Mouse (Mus musculus) liver, embryonic 12.5 days (tissue): ENCODE measurements at regions not wholly inside any gene's neighbourhood (a gene's known extent, or its start where the extent isn't known, plus 50 kb on each side); places are given as distances from the start of the nearest gene placed in this dataset.
A peak's percentile ranks its signal among the peaks of the same experiment; 100 is the strongest.

Experiments used
- ATAC-seq: fragments of 200-750 bp; cut with Nextera tagmentation; 2 replicates; pipeline ENCODE4 v1.8.0; 2017; ENCODE audit warnings: moderate number of reproducible peaks, mild to moderate bottlenecking, moderate library complexity
- H3K27ac ChIP-seq: fragments of 300-500 bp; sonication (generic); 2 replicates; pipeline ENCODE4 v1.5.1; 2016; ENCODE audit warnings: mild to moderate bottlenecking
- H3K27me3 ChIP-seq: fragments of 300-500 bp; sonication (generic); replicated peaks from 2 replicates; pipeline ENCODE4 v1.6.1; 2016; ENCODE audit warnings: mild to moderate bottlenecking, moderate library complexity
- H3K36me3 ChIP-seq: fragments of 300-500 bp; sonication (generic); 2 replicates; pipeline ENCODE4 v1.6.1; 2016; ENCODE audit warnings: mild to moderate bottlenecking, moderate library complexity
- H3K4me1 ChIP-seq: fragments of 300-500 bp; sonication (generic); 2 replicates; pipeline ENCODE4 v1.6.1; 2016
- H3K4me2 ChIP-seq: fragments of 300-500 bp; sonication (generic); 2 replicates; pipeline ENCODE4 v1.6.1; 2016; ENCODE audit warnings: mild to moderate bottlenecking, moderate library complexity
- H3K4me3 ChIP-seq: fragments of 300-500 bp; sonication (generic); 2 replicates; pipeline ENCODE4 v1.5.1; 2016; ENCODE audit warnings: mild to moderate bottlenecking, moderate library complexity
- H3K9ac ChIP-seq: fragments of 300-500 bp; sonication (generic); 2 replicates; pipeline ENCODE4 v1.6.1; 2016; ENCODE audit warnings: mild to moderate bottlenecking, moderate library complexity
- H3K9me3 ChIP-seq: fragments of 300-500 bp; sonication (generic); replicated peaks from 2 replicates; pipeline ENCODE4 v1.6.1; 2016; ENCODE audit warnings: mild to moderate bottlenecking, moderate library complexity
- WGBS: fragments of 180-500 bp; shearing (Covaris S2); methylation state at CpG from one replicate; pipeline ENCODE4 v1.1.7; 2016; ENCODE audit not compliant: insufficient replicate concordance; 5-methylcytosine and 5-hydroxymethylcytosine counted together

DNA sequence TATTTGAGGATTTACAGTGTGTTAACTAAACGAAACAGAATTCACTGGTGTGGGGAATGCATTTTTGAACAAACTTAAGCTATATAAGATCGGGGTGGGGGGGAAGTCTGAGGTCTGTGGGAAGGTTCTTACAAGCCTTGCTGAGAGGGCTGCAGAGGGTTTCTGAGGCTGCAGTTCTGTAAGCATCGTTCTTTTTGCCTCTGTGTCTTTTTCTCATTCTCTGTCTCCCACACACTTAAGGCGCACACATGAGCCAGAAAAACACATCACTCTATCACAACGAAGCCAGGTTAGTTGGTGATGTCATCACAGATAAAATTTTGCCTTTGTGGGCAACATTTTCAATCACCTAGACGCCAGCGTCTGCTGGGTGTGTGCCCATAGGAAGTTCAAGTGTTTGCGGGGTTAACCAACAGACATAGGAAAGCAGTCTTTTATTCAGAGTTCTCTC is 274.9 kb downstream of the Ptprc start:
- H3K27ac ChIP-seq, result 0 out of 2 replicates have a peak overlapping the region, but pooled peaks have one; percentile 36
- H3K36me3 ChIP-seq, result no peaks in the 10 kb centered on the region
- H3K9me3 ChIP-seq, result no peaks in the 10 kb centered on the region
- peak overlapping the region; percentile 82 for H3K4me2 ChIP-seq
- 9% methylated on average over 8 of the region's 8 CpGs for WGBS
- peak; percentile 22; the same call in 1 of the 2 replicates for ATAC-seq
- peak overlapping the region; percentile 57 for H3K9ac ChIP-seq
- H3K4me3 ChIP-seq, result peak overlapping the region; percentile 62
- no peaks in the 10 kb centered on the region for H3K27me3 ChIP-seq
- peaks cover 21% of the 10 kb centered on the region for H3K4me1 ChIP-seq

GRCm38 (mm10) chr1:137899916-137900601 is 275.4 kb downstream of the Ptprc start:
- H3K27me3 ChIP-seq, result no peaks in the 10 kb centered on the region
- H3K9ac ChIP-seq, result peak overlapping the region; percentile 57
- H3K4me2 ChIP-seq, result peak overlapping the region; percentile 82
- 9% methylated on average over 14 of the region's 14 CpGs for WGBS
- peaks cover 18% of the 10 kb centered on the region for H3K4me1 ChIP-seq
- H3K4me3 ChIP-seq, result peak overlapping the region; percentile 62
- no peaks in the 10 kb centered on the region for H3K36me3 ChIP-seq
- H3K27ac ChIP-seq, result 0 out of 2 replicates have a peak overlapping the region, but pooled peaks have one; percentile 36
- H3K9me3 ChIP-seq, result no peaks in the 10 kb centered on the region
- ATAC-seq, result peak; percentile 38; the same call in 1 of the 2 replicates

DNA sequence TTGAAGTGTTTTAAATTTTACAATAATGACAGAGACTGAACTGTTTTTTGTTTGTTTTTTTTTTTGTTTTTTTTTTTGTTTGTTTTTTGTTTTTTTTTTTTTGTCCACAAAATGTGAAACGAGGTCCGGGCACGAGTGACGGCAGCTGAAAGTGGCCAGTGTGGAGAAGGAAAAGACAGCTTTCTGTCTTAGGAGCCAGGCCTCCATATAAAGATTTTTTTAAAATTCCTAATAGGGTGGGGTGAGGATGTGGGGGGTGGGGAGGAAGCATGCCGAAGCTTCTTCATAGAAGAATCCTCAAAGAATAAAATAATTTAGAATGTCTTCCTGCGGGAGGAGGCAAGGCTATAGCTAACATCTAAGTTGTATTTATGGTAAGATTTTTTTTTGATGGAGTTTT is 276.2 kb downstream of the Ptprc start:
- no peaks in the 10 kb centered on the region for H3K9me3 ChIP-seq
- 19% methylated on average over 6 of the region's 6 CpGs for WGBS
- H3K36me3 ChIP-seq, result no peaks in the 10 kb centered on the region
- no peaks in the 10 kb centered on the region for H3K27me3 ChIP-seq
- H3K4me1 ChIP-seq, result peaks cover 18% of the 10 kb centered on the region
- H3K9ac ChIP-seq, result peak overlapping the region; percentile 66
- peak overlapping the region; percentile 82 for H3K4me2 ChIP-seq
- no peak overlapping the region; the same call in 1 of the 2 replicates for H3K27ac ChIP-seq
- H3K4me3 ChIP-seq, result peak overlapping the region; percentile 62
- ATAC-seq, result no peak

DNA sequence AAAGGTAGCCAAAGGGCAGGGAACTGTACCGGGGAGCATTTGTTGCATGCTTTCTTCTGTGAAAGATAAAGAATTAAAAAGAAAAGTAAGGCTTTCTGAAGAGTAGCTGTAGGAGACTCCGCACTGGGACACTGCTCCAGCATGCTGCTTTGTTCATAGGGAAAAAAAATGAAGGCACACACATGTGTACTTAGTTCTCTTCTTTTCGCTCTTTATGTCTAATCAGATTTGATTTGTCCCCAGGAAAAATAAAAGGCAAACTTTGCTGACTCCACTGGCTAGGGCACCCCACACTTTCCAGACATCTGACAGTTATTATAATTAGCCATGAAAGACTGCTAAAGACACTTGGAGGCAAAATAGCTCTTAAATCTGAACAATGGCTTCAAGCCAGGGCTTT is 276.6 kb downstream of the Ptprc start:
- peak; percentile 40 for ATAC-seq
- Histone ChIP-seq H3K9ac (peak overlapping the region; percentile 66), H3K4me1 (peaks cover 18% of the 10 kb centered on the region), H3K9me3 (no peaks in the 10 kb centered on the region), H3K27ac (peak overlapping the region; percentile 76), H3K4me3 (peak overlapping the region; percentile 62), H3K27me3 (no peaks in the 10 kb centered on the region), H3K36me3 (no peaks in the 10 kb centered on the region), H3K4me2 (peak overlapping the region; percentile 82)
- WGBS, result 9% methylated on average over 3 of the region's 3 CpGs

- under 1% methylated on average over 11 of the region's 11 CpGs for WGBS
- Histone ChIP-seq H3K9me3 (no peaks in the 10 kb centered on the region), H3K27me3 (no peaks in the 10 kb centered on the region), H3K4me2 (peak overlapping the region; percentile 82), H3K4me3 (peak overlapping the region; percentile 62), H3K4me1 (peaks cover 18% of the 10 kb centered on the region), H3K27ac (peak overlapping the region; percentile 76), H3K9ac (peak overlapping the region; percentile 66), H3K36me3 (no peaks in the 10 kb centered on the region)
- ATAC-seq, result peak; percentile 96
Observed at GRCm38 (mm10) chr1:137898397-137898796, 277.1 kb downstream of the Ptprc start.

GRCm38 (mm10) chr1:137881656-137882055 is 293.9 kb downstream of the Ptprc start:
- no peaks in the 10 kb centered on the region for H3K27me3 ChIP-seq
- no peaks in the 10 kb centered on the region for H3K4me1 ChIP-seq
- 39% methylated on average over 3 of the region's 3 CpGs for WGBS
- no peak overlapping the region for H3K9ac ChIP-seq
- H3K9me3 ChIP-seq, result no peaks in the 10 kb centered on the region
- no peaks in the 10 kb centered on the region for H3K36me3 ChIP-seq
- no peak overlapping the region for H3K27ac ChIP-seq
- ATAC-seq, result no peak
- no peak overlapping the region for H3K4me2 ChIP-seq
- no peak overlapping the region for H3K4me3 ChIP-seq

DNA sequence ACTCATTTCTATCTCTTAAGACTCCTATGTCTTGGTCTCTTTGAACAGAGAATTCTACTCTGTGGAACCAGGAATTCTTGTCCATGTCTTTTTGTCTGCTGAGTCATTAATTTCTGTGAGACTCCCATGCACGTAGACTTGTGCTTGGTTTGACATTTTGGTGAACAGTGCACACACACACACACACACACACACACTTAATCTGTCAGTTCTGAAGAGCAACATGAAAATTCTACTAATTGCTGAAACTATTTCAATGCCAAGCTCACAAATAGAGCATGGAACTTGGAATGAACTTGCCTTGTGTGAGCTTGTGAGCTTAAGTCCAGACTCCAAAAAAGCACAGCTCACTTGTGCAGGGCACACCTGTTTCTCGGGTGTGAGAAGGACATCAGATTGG is 301.1 kb downstream of the Ptprc start:
- 42% methylated on average over 2 of the region's 2 CpGs for WGBS
- H3K27ac ChIP-seq, result no peak overlapping the region
- no peaks in the 10 kb centered on the region for H3K36me3 ChIP-seq
- no peaks in the 10 kb centered on the region for H3K27me3 ChIP-seq
- H3K9ac ChIP-seq, result no peak overlapping the region
- H3K4me1 ChIP-seq, result no peaks in the 10 kb centered on the region
- no peaks in the 10 kb centered on the region for H3K9me3 ChIP-seq
- ATAC-seq, result no peak
- H3K4me2 ChIP-seq, result no peak overlapping the region
- no peak overlapping the region for H3K4me3 ChIP-seq

DNA sequence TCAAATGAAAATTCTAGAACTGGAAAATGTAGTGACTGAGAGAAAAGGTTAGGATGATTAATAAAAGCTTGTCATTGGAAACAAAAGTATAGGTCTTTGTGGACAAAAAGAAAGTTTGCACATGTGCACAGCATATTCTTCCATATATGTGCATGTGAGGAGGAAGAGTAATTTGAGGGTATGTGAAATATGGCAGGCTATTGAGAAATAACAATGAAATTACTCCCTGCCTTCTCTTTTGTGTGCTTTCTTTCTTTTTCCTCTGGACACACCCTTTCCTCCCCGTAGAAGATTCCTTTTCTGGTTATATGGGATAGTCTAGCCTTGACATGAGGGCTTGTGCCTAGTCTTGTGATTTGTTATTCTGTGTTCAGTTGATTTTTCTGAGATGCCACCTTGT is 301.9 kb downstream of the Ptprc start:
- no peaks in the 10 kb centered on the region for H3K36me3 ChIP-seq
- no peak overlapping the region for H3K4me2 ChIP-seq
- H3K9me3 ChIP-seq, result no peaks in the 10 kb centered on the region
- 40% methylated on average over 1 of the region's 1 CpGs for WGBS
- H3K27ac ChIP-seq, result no peak overlapping the region
- no peak overlapping the region for H3K9ac ChIP-seq
- H3K4me1 ChIP-seq, result no peaks in the 10 kb centered on the region
- H3K4me3 ChIP-seq, result no peak overlapping the region
- no peak for ATAC-seq
- H3K27me3 ChIP-seq, result no peaks in the 10 kb centered on the region

- Histone ChIP-seq H3K27ac (no peak overlapping the region), H3K9ac (no peak overlapping the region), H3K4me2 (no peak overlapping the region), H3K4me1 (no peaks in the 10 kb centered on the region), H3K36me3 (no peaks in the 10 kb centered on the region), H3K9me3 (no peaks in the 10 kb centered on the region), H3K27me3 (no peaks in the 10 kb centered on the region), H3K4me3 (no peak overlapping the region)
- no peak for ATAC-seq
- WGBS, result 40% methylated on average over 1 of the region's 1 CpGs
Observed at GRCm38 (mm10) chr1:137865030-137865429, 310.5 kb downstream of the Ptprc start.

GRCm38 (mm10) chr1:137863506-137863905 is 312.0 kb downstream of the Ptprc start:
- no peak overlapping the region for H3K4me3 ChIP-seq
- H3K36me3 ChIP-seq, result no peaks in the 10 kb centered on the region
- no peak for ATAC-seq
- no peak overlapping the region for H3K9ac ChIP-seq
- no peaks in the 10 kb centered on the region for H3K9me3 ChIP-seq
- H3K4me1 ChIP-seq, result no peaks in the 10 kb centered on the region
- 74% methylated on average over 7 of the region's 7 CpGs for WGBS
- no peaks in the 10 kb centered on the region for H3K27me3 ChIP-seq
- H3K4me2 ChIP-seq, result no peak overlapping the region
- no peak overlapping the region for H3K27ac ChIP-seq

DNA sequence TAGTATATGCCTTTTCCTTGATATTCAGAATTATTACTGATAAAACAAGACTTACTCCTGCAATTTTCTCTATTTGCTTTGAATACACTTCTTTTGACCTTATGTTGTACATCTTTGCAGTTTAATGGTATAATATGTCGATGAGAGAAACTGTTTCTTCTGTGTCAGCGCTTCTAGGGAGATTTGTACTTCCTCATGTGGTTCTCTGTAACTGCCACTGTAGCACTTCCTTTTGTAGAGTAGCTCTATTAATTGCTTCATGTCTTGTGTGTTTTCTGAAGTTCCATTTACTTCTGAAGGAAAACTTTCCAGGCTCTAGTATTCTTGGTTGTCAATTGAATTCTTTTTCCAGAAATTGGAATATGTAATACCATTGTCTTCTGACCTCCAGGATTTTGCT is 323.2 kb downstream of the Ptprc start:
- no peak overlapping the region for H3K4me2 ChIP-seq
- WGBS, result 38% methylated on average over 2 of the region's 2 CpGs

DNA sequence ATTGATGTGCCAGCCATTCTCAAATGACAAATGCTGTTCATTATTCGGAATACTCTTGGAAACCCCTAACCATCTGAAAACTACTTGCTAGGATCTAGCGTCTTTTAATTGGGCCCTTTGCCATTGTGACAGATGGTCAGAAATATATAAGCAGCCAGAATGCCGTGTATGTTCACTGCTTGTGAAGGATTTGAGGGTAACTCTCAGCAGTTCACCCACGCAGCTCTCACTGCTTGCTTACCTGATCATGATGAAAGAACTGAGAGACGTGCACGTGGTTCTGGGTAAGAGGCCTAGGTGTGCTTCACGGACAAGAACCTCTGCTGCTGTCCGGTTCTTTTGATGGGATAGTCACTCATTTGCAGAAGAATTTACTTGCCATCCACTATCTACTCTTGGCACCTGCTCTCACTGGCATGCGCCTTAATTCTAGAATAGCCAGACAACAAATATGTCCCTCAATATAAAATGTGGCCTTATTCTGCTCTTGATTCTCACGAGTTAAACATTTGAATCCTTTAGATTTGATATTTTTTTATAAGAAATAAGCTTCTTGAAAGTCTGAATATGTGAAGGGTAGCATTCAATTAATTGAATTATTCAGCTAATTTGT is 328.1 kb downstream of the Ptprc start:
- no peak for ATAC-seq
- Histone ChIP-seq H3K27ac (no peak overlapping the region), H3K36me3 (no peaks in the 10 kb centered on the region), H3K4me2 (no peak overlapping the region), H3K9me3 (no peaks in the 10 kb centered on the region), H3K9ac (no peak overlapping the region), H3K4me1 (no peaks in the 10 kb centered on the region), H3K27me3 (no peaks in the 10 kb centered on the region), H3K4me3 (no peak overlapping the region)
- WGBS, result 74% methylated on average over 10 of the region's 10 CpGs

More for the DNA sequence above, 323.2 kb downstream of the Ptprc start:
- H3K27me3 ChIP-seq, result no peaks in the 10 kb centered on the region
- no peak for ATAC-seq
- H3K36me3 ChIP-seq, result no peaks in the 10 kb centered on the region
- no peak overlapping the region for H3K27ac ChIP-seq
- H3K9ac ChIP-seq, result no peak overlapping the region
- no peaks in the 10 kb centered on the region for H3K9me3 ChIP-seq
- no peak overlapping the region for H3K4me3 ChIP-seq
- H3K4me1 ChIP-seq, result no peaks in the 10 kb centered on the region
